Mouse (Mus musculus) liver, postnatal 0 days (tissue): ENCODE data around the gene Itm2b. TPM values are rescaled to one million over a fixed set of nuclear protein-coding genes. Genes with fewer than 3 reads are reported as not detected.

ENCODE experiments used
- ATAC-seq: fragments of 200-750 bp; cut with Nextera tagmentation; 2 replicates; pipeline ENCODE4 v1.8.0; 2017; ENCODE audit warnings: mild to moderate bottlenecking, moderate library complexity
- DNase-seq: peaks from one replicate; pipeline ENCODE4 v3.0.0-alpha.2; 2016
- H3K27ac ChIP-seq: fragments of 300-500 bp; sonication (generic); 2 replicates; pipeline ENCODE4 v1.5.1; 2014; ENCODE audit warnings: antibody characterized with exemption, moderate library complexity, mild to moderate bottlenecking, low read depth
- H3K27me3 ChIP-seq: fragments of 300-500 bp; sonication (generic); 2 replicates; pipeline ENCODE4 v1.6.1; 2014; ENCODE audit warnings: low read length, control low read depth, mixed read lengths; ENCODE audit not compliant: insufficient read depth
- H3K36me3 ChIP-seq: fragments of 300-500 bp; sonication (generic); replicated peaks from 2 replicates; pipeline ENCODE4 v1.6.1; 2014; ENCODE audit warnings: mild to moderate bottlenecking, control low read depth, low read length, moderate library complexity, mixed read lengths; ENCODE audit not compliant: insufficient read depth
- H3K4me1 ChIP-seq: fragments of 300-500 bp; sonication (generic); 2 replicates; pipeline ENCODE4 v1.6.1; 2014; ENCODE audit warnings: antibody characterized with exemption, mild to moderate bottlenecking, control low read depth; ENCODE audit not compliant: insufficient read depth
- H3K4me2 ChIP-seq: fragments of 300-500 bp; sonication (generic); 2 replicates; pipeline ENCODE4 v1.6.1; 2014; ENCODE audit warnings: low read depth, mild to moderate bottlenecking, low read length, moderate library complexity, mixed read lengths
- H3K4me3 ChIP-seq: fragments of 300-500 bp; sonication (generic); 2 replicates; pipeline ENCODE4 v1.5.1; 2014; ENCODE audit warnings: low read depth, low read length
- H3K9ac ChIP-seq: fragments of 300-500 bp; sonication (generic); replicated peaks from 2 replicates; pipeline ENCODE4 v1.6.1; 2014; ENCODE audit warnings: mild to moderate bottlenecking, moderate library complexity
- H3K9me3 ChIP-seq: fragments of 300-500 bp; sonication (generic); 2 replicates; pipeline ENCODE4 v1.6.1; 2016; ENCODE audit warnings: mild to moderate bottlenecking, control low read depth, low read length, mixed read lengths
- CTCF ChIP-seq: sonication (generic); IDR thresholded peaks from 2 replicates; pipeline ENCODE4 v1.5.1; 2016; ENCODE audit warnings: antibody characterized with exemption, low read depth
- EP300 ChIP-seq: IDR thresholded peaks from 2 replicates; pipeline ENCODE4 v1.6.1; 2016; ENCODE audit warnings: antibody characterized with exemption, low read depth, mild to moderate bottlenecking
- WGBS: fragments of 180-500 bp; shearing (Covaris S2); extraction: QIAGEN DNeasy Blood & Tissue Kit; methylation state at CpG from one replicate; pipeline ENCODE4 v1.1.7; 2014; ENCODE audit not compliant: insufficient replicate concordance; 5-methylcytosine and 5-hydroxymethylcytosine counted together
- polyA plus RNA-seq: library from polyadenylated mRNA; unstranded; fragments of >200 nt; fragmentation: Nextera tagmentation; extraction: Ambion mirVana; gene quantifications from 2 replicates; pipeline ENCODE4 v1.2.1, GENCODE M21; 2015

The Itm2b gene
- polyA plus RNA-seq, 1 experiment from 2014 or later = 961 TPM

- Histone ChIP-seq H3K36me3 (no peaks in the 10 kb centered on the region), H3K9me3 (no peaks in the 10 kb centered on the region), H3K4me3 (no peak overlapping the region), H3K9ac (no peak overlapping the region), H3K27me3 (no peaks in the 10 kb centered on the region), H3K4me1 (peaks cover 38% of the 10 kb centered on the region), H3K4me2 (no peak overlapping the region), H3K27ac (peak overlapping the region; percentile 75)
- 49% methylated on average over 7 of the region's 7 CpGs for WGBS
- TF ChIP-seq EP300 = no peak
- no peak for DNase-seq
- no peak for ATAC-seq
Observed at GRCm38 (mm10) chr14:73389059-73389458, 4.0 kb upstream of the Itm2b start.

- Histone ChIP-seq H3K4me3 (no peak overlapping the region), H3K9ac (no peak overlapping the region; the same call in 1 of the 2 replicates), H3K4me1 (peaks cover 38% of the 10 kb centered on the region), H3K4me2 (no peak overlapping the region), H3K27me3 (no peaks in the 10 kb centered on the region), H3K27ac (peak overlapping the region; percentile 75), H3K36me3 (no peaks in the 10 kb centered on the region), H3K9me3 (no peaks in the 10 kb centered on the region)
- peak; percentile 53; the same call in 1 of the 2 replicates for TF ChIP-seq EP300
- TF ChIP-seq CTCF = no peak
- DNase-seq (no peak), ATAC-seq (peak; percentile 48)
- WGBS = 39% methylated on average over 7 of the region's 7 CpGs
Observed at GRCm38 (mm10) chr14:73388546-73388945, 3.5 kb upstream of the Itm2b start.

- no peak overlapping the region for H3K9ac ChIP-seq
- ATAC-seq (no peak), DNase-seq (no peak)
- H3K27me3 ChIP-seq = no peaks in the 10 kb centered on the region
- peaks cover 2% of the 10 kb centered on the region; the same call in 1 of the 2 replicates for H3K36me3 ChIP-seq
- H3K4me1 ChIP-seq = peaks cover 52% of the 10 kb centered on the region
- H3K27ac ChIP-seq = peak overlapping the region; percentile 98
- no peak overlapping the region for H3K4me3 ChIP-seq
- H3K4me2 ChIP-seq = no peak overlapping the region
- TF ChIP-seq CTCF (no peak), EP300 (no peak)
- no peaks in the 10 kb centered on the region for H3K9me3 ChIP-seq
- 49% methylated on average over 5 of the region's 5 CpGs for WGBS
Observed at GRCm38 (mm10) chr14:73386493-73386892, 1.4 kb upstream of the Itm2b start.

- 70% methylated on average over 2 of the region's 2 CpGs for WGBS
- peak overlapping the region; percentile 97; the same call in 1 of the 2 replicates for H3K9ac ChIP-seq
- DNase-seq = no peak
- peaks cover 5% of the 10 kb centered on the region; the same call in 1 of the 2 replicates for H3K36me3 ChIP-seq
- no peaks in the 10 kb centered on the region for H3K27me3 ChIP-seq
- peak overlapping the region; percentile 93; the same call in 1 of the 2 replicates for H3K4me3 ChIP-seq
- TF ChIP-seq CTCF (no peak), EP300 (no peak)
- H3K4me2 ChIP-seq = peak overlapping the region; percentile 82
- no peaks in the 10 kb centered on the region for H3K9me3 ChIP-seq
- peaks cover 54% of the 10 kb centered on the region for H3K4me1 ChIP-seq
- H3K27ac ChIP-seq = peak overlapping the region; percentile 98
- ATAC-seq = peak; percentile 28
Observed at GRCm38 (mm10) chr14:73385720-73386374, 758 bp upstream of the Itm2b start.

GRCm38 (mm10) chr14:73384546-73384912 is 560 bp downstream of the Itm2b start:
- TF ChIP-seq CTCF (no peak), EP300 (0 out of 2 replicates have a peak, but pooled peaks have one; percentile 10)
- H3K9me3 ChIP-seq = no peaks in the 10 kb centered on the region
- DNase-seq = no peak

GRCm38 (mm10) chr14:73383746-73384145 is 1.3 kb downstream of the Itm2b start:
- DNase-seq = no peak
- no peak for ATAC-seq
- H3K4me3 ChIP-seq = peak overlapping the region; percentile 93
- peak overlapping the region; percentile 98 for H3K27ac ChIP-seq
- peaks cover 20% of the 10 kb centered on the region for H3K36me3 ChIP-seq
- H3K27me3 ChIP-seq = no peaks in the 10 kb centered on the region
- peak overlapping the region; percentile 97 for H3K9ac ChIP-seq
- WGBS = 19% methylated on average over 2 of the region's 2 CpGs
- no peaks in the 10 kb centered on the region for H3K9me3 ChIP-seq
- H3K4me1 ChIP-seq = peaks cover 41% of the 10 kb centered on the region
- peak overlapping the region; percentile 82 for H3K4me2 ChIP-seq
- TF ChIP-seq CTCF = no peak
- no peak for TF ChIP-seq EP300

More at GRCm38 (mm10) chr14:73384546-73384912, 560 bp downstream of the Itm2b start:
- Histone ChIP-seq H3K4me2 (peak overlapping the region; percentile 82), H3K4me3 (peak overlapping the region; percentile 93), H3K36me3 (peaks cover 13% of the 10 kb centered on the region), H3K27ac (peak overlapping the region; percentile 98), H3K27me3 (no peaks in the 10 kb centered on the region), H3K4me1 (peaks cover 49% of the 10 kb centered on the region), H3K9ac (peak overlapping the region; percentile 97)
- WGBS = under 1% methylated on average over 13 of the region's 13 CpGs
- ATAC-seq = peak; percentile 46
